Mouse (Mus musculus): ENCODE measurements around the gene Padi6.

The Padi6 gene

DNA sequence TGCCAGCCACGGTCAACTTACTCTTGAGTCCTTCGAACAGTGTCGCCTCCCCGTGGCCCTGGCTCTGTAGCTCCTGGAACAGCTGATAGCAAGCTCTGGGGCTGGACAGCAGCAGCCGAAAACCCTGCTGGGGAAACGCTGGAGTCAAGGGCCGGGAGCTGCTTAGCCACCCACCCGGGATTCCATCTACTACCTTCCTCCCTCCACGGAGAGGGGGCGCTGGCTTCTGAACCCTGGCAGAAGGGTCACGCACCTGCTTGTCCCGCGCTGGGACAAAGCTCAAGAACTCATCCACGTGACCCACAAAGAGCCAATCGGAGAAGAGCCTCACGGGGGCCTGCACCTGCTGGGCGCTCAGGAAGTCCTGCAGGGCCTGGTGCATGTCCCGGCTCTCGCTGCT is 7.9 kb upstream of the Padi6 start:
- DNase-seq (ENCODE audit: low spot score) = peak; percentile 19

DNA sequence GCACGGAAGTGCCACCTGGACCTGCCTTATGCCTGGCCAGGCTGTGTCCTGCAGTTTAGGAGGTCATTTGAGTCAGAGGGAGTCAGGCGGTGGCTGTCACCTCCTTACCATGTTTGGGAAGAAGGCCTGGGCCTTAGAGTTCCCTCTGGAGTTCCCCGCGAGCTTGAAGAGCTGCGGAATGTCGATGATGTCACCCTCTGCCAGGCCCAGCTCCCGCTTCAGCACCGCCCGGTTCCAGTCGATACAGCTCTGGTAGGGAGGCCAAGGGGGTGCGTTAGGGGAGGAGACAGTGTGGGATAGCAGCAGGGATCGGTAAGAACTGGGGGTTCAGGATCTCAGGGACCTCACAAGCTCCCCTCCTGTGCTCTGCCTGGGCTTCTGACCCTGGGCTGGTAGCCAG is 5.5 kb upstream of the Padi6 start:
- DNase-seq (ENCODE audit: low spot score) = no peak

DNA sequence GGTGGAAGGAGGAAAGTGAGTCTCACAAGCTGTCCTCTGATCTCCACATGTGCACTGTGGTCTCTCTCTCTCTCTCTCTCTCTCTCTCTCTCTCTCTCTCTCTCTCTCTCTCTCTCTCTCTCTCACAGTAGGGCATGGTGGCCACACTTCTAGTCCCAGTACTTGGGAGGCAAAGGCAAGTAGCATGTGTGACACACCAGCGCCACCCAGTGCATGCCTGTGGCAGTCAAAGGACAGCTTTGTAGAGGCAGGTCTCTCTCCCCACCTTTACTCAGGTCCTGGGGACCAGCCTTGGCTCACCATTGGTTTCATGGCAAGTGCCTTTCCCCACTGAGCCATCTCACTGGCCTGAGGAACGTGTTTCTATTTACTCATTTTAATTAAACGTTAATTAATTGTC is 2.2 kb upstream of the Padi6 start:
- peak; percentile 38 for DNase-seq (ENCODE audit: low spot score)

DNA sequence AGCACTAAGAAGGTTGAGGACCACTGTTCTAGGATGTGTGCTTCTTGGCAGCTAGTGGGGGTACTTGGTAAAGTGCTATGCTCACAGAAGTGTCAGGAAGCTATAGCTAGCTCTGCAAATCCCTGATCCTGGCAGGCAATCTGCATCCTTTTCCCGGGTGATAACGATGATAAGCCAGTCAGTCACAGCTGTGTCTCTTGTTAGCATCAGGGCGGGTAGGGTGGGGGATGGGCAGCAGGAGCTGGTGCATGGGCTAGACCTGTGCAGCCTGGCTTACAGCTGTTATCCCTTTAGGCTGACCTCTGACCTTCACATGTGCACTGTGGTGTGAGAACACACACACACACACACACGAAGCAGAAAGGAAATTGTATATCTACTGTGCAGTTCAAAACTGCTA is 643 bp upstream of the Padi6 start:
- DNase-seq (ENCODE audit: low spot score) = no peak

DNA sequence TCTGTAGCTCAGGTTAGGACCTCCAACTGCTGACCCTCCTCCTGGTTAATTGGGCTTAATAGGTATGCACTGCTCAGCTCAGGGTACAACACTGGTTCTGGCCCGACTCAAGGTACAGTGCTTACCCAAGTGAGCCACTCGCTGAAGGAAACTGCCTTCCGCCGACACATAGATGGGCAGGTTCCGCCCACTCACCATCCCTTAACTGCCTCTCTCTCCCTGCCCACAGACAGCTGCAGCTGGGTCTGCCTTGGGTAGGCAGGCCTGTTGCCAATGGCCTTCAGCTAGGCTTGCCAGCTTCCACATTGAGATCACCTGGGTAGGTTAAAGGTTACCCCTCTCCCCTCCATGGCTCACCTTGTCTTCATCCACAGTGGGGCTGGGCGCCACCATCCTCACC is 1.0 kb downstream of the Padi6 start:
- DNase-seq (ENCODE audit: low spot score) = no peak

DNA sequence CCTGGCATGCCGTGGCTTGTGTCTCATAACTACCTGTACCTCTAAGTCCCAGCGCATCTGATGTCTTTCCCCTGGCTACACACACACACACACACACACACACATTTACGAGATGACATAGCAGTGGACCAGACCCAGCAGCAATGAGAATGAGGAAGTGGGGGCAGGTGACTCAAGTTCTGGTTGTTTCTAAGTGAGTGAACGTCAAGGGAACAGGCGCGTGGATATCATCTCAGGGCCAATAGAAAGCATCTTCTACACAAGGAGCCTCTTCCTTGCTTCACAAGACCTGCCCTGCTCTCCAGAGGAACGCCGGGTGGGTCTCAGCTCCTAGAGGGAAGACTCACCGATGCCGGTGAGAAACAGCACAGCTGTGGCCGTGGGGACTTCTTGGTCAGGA is 1.8 kb downstream of the Padi6 start:
- DNase-seq (ENCODE audit: low spot score) = no peak

DNA sequence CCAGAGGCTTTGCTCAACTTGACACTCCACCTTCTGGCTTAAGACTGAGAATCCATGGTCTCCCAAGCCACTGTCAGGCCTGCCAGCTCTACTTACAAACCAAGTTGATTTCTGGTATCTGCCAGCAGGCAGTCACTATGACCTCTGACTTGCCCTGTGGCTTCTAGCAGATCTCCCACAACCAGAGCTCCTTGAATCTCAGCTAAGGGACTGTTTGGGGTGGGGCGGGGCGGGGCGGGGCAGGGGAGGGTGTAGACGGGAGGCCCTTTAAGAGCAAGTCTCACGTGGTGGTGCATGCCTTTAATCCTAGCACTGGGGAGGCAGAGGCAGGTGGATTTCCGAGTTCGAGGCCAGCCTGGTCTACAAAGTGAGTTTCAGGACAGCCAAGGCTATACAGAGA is 9.6 kb downstream of the Padi6 start:
- DNase-seq (ENCODE audit: low spot score) = no peak

DNA sequence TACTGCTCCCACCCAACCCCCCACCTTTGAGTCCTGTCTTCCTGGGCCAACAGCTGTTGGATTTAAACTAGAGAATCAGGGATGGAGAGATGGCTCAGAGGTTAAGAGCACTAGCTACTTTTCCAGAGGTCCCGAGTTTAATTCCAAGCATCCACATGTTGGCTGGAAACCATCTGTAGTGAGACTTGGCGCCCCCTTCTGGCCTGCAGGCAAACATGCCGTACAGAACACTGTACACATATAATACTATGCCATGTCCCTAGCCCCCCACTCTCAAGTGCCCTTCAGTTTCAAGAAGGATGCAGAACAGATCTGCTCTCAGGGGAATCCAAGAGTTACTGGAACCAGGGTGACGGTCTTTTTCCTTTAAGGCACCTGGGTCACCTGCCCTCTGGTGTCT is 10.8 kb downstream of the Padi6 start:
- DNase-seq (ENCODE audit: low spot score) = no peak

DNA sequence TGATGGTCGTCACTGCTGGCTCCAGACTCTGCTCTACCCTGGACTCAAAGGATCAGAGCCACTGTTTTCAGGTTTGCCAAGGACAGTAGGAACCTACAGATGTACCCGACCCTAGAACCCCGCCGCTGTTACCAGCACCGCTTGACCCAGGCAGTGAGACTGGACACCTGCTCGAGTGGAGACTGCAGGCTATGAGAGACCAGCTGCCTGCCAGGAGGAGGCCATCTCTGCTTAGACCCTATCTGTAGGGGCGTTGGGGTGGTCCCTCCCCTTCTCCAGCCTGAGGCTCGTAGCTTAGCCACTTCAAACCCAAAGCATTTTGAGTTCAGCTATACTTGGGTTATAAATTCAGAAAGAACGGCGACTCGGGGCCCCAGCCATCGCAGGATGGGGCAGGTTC is 15.5 kb downstream of the Padi6 start:
- no peak for DNase-seq (ENCODE audit: low spot score)

DNA sequence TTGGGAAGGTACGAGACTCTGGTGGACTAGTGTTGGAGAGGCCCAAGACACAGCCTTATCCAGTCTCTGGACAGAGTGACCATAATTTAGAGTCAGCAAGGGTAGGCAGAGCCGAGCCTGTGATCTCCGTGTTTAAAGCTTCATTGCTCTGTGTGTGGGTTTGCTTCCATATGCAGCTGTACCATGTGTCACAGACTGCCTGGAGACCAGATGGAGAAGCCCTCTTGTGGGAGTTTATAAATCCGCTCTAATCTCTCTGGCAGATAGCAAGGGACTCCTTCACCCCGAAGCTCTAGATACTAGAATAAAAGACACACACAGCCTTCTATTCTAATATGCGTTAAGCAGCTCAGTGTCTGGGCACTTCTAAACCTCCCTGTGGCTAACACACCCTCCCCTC is 17.7 kb downstream of the Padi6 start:
- DNase-seq (ENCODE audit: low spot score) = no peak

DNA sequence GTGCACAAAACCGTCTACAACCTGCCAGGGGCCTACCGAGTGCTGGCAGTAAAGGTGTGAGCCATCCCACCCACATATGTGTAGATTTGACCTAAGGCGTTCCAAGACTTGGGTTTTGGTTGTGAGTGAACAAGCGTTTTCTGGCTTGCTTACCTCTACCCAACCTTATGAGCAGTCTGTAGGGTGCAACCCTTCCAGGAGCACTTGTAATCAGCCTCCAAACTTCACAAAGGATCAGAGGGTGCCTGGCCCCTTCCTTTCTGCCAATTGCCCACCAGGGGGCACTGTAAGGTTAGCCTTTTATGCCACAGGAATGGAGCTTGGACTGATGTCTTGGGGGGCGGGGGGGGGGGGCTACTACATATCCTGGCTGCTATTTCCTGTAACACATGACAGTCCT is 18.6 kb downstream of the Padi6 start:
- DNase-seq (ENCODE audit: low spot score) = no peak

DNA sequence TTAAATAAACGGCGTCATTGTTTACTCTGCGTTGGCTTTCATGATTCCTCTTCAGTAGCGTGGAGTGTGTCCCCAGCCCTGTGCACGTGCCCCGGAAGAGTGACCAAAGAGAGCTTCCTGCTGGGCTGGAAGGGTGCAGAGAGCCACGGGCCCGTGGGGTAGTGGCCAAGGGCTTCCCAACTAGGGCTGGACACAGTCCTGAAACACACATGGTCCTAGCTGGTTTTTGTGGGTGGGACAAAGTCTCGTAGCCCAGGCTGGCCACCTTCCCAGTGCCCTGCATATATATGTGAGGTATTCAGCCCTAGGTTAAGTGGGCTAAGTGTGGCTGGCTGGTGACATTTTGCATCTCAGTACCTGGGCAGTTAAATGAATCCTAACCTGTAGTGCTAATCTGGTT is 19.3 kb downstream of the Padi6 start:
- no peak for DNase-seq (ENCODE audit: low spot score)

DNA sequence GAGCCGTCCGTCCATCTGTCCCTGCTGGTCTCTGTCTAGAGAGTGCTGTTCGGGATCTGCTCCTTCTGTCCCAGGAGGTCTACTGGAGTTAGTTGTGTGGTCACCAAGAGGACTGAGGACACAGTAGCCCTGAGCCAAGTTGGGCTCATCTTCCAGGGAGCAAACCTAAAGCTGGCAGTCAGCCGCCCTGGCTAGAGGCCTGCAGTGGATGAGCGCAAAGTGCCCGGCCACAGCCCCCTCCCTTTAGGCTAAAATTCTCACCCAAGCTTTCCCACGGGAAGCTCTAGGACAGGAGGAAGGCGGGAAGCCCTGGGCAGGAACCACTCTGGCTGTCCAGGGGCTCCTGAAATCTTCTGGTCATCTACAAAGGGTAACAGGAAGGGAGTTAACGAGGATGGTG is 19.7 kb downstream of the Padi6 start:
- DNase-seq (ENCODE audit: low spot score) = no peak

DNA sequence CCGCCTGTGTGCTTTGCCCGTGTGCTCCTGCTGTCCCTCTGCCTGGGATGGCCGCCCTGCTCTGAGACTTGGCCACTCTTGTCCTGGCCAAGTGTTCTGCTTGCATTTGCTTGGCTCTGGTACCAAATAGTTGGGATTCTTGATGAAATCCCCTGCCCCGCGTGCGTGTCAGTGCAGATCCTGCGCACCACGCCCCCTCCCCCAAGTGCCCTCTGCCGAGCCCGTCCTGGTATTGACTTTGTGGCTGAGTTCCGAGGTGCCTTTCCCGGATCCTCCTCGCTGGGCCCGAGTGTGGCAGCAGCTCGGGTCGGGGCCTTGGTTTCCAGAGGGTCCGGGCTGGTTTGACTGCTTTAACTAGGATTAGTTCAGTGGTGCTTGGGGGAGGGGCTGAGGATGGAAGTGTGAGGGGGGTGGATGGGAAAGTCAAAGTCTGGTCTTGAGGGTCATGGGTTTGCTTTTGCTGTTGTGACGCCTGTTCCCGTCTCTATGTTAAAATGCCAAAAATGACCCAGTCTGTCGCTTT is 20.4 kb downstream of the Padi6 start:
- no peak for DNase-seq (ENCODE audit: low spot score)

DNA sequence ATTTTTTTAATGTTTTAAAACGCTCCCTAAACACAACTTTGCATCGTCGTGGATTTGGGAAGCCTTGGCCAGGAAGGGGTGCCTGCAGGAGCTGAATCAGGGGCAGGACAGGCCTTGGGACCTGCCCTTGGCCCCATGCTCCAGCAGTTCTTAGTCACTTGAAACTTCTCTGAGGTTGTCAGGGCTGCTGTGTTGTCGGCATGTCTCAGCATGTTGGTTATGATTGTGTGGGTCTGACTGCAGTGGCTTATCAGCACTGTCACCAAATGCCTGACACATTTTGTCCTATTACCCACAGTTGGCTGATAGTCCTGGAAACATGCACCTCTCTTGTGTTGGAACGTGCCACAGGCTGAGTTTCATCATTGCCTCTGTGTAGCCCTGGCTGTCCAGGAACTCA is 22.4 kb downstream of the Padi6 start:
- DNase-seq (ENCODE audit: low spot score) = no peak

DNA sequence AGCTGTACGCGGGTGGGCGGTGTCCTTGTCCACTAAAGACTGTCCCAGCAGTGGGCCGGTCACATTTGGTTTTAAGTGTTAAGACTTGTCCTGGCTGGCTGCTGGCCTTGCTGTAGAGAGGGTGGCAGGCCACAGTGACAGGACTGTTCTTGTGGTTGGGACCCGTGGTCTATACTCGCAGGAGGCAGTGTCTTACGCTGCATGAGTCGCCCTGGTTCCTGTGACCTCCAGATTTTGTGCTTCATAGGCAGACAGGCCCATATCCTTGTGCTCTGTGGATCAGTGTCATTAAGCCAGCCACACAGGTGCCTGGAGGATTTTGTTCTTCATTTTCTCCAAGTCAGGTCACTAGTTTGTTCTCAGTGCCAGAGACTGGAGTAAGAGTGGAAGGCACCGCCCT is 24.0 kb downstream of the Padi6 start:
- DNase-seq (ENCODE audit: low spot score) = no peak

DNA sequence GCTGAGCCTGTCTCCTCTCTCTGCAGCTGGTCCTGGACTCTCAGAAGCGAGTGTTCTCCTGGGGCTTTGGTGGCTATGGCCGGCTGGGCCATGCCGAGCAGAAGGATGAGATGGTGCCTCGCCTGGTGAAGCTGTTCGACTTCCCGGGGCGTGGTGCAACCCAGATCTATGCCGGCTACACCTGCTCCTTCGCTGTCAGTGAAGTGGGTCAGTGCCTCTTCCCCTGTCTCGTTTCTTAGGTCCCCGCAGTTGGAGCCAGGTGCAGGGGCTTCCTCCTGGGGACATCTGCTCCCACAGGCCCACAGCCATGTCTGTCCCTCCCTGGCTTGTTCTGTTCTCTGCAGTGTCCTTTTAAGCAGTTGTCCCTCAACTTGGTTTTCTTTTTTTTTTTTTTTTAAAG is 25.4 kb downstream of the Padi6 start:
- DNase-seq (ENCODE audit: low spot score) = no peak

DNA sequence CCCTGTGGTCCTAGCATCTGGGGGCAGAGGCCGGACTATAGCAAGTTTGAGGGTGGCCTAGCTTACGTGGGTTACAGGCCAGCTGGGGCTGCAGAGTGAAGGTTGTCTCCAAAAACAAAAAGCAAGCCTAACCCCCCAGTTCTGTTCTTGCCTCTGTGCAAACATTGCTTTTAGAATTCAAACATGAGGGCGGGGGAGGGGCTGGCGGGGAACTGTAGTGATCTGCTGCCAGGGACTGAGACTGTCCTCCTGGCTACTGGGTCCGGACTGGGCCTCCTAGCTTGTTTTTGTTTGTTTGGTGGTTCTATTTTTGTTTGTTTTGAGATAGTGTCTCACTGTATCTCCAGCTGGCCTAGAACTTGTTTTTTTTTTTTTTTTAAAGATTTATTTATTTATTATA is 27.9 kb downstream of the Padi6 start:
- DNase-seq (ENCODE audit: low spot score) = no peak

DNA sequence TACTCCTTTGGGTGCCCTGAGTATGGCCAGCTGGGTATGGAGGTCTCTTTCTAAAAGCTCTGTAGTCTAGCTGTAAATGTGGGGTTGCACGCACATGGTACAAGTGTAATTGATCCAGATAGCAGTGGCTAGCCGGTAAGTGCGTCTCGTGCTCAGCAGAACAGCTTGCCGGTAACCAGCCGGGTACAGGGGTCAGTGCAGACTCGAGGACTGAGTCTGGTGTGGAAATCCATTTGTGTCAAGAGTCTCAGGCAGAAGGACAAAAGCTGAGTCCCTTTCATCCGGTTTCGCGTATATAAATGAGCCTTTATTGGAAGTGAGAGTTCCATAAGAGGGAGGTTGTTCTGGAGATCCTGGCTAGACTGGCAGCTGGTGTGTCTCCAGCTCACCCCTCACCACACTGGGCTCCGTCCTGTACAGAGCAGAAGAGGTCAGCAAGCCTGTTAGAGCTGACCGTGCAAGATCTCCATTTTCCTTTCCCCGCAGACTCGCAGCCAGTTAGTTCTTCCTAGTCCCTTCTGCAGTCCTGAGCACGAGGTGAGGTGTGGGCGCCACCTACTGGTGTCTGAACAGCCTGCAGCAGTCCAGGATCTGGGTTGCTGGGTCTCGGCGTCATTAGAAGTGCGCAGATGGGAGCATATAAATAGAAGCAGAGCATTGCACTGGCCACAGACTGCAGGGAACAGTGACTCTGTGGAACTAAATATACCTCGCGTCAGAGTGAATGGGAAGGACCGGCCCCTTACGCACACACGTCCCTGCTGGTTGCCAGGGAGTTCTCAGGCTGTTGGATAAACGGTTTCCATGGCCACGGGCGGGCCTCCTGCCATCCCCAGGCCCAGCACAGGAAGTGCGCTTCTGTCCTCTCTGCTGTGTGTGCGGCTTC is 28.7 kb downstream of the Padi6 start:
- DNase-seq (ENCODE audit: low spot score) = peak; percentile 85

DNA sequence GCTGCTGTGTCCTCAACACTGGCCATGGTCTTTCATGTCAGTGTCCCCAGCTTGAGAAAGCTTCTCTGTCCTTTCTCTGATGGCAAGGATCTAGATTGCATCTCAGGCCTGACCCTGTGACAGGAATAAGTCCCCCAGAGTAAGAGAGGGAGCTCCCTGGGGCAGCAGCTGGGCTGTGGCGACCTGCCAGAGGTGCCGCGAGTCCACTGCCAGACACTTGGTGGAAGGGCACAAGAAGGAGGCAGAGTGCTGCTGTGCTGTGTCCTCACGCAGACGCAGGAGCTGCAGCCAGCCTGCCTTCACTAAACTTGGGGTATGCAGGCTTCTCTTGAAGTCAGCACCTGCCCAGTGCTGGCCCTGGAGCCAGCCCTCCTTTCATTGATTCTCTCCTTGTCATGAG is 31.1 kb downstream of the Padi6 start:
- no peak for DNase-seq (ENCODE audit: low spot score)

DNA sequence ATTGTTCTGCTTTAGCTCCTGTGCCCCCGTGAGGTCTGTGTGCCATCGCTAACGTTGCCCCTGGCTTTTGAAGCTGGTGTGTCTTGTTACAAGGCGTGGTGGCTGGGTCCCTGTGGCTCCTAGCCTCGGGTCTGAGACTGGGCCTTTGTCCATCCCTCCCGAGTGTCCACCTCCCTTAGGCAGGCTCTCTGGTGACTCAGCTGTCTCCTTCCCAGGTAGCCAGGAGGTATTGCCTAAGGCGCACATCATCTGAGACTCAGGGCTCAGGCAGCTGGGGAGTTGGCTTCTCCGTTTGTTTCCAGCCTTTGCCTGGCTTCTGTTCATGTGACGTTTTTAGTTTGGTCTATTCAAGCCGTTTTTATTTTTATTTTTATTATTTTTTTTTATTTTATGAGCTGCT is 31.7 kb downstream of the Padi6 start:
- DNase-seq (ENCODE audit: low spot score) = no peak

DNA sequence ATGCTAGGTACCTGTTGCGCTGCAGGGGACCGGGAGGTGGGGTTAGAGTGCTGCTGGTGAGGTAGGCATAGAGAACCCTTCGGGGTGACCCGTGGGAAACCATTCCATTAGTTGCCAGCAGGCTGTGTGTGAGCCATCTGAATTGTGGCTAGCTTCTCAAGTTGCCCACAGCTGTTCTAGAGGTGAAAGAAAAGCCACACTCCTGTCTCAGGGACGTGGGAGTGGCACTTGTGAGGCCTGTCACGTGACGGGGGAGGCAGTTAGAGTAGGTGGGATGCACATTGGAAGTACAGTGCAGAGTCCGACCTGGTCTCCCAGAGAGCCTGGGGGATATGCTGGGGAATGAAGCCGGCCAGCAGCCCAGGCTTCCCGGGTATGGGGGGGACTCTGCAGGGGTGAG is 32.8 kb downstream of the Padi6 start:
- DNase-seq (ENCODE audit: low spot score) = no peak

DNA sequence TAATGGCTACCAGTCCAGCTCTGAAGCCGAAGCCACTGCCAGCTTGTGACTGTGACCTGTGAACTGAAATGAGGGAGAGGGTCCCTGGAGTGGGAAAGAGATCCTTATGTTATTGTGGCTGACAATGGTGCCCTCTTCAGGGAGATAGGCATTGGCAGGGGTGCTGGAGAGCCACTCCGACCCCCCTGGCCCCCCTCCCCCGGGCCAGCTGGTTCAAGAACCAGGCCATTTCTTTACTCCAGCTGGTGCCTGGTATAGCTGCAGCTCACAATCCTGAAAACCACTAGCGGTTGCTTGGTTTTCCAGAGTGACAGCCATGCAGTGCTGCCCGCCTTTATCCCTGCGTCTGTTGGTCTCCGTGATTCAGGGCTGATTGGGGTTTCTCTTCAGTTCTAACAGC is 33.3 kb downstream of the Padi6 start:
- DNase-seq (ENCODE audit: low spot score) = no peak

DNA sequence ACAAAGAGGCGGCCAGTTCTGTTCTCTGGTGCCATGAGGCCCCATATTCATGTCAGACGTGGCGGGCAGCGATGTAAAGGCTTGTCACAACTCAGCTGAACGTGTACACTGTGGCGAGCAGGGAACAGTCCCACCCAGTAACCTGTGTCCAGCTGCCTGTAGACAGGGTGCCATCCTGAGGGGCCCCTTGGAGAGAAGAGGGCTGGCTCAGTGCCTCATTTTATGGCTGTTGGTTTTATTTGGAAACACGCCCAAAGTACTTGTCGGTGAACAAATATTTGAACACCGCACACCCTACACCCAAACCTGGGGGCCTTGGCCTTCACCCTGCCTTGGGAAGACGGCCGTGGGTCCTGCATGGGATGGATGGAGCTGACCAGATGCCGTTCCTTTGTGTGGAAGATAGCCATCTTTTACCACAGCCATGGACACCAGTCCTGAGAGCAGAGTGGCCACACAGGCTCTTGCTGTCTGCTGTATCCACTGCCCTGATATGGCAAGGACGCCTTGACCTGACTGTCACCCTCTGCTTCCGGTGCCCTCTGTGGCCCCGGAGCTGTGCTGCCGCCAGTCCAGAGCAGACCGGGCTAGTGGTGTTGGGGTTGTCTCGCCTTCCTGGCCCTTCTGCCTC is 34.0 kb downstream of the Padi6 start:
- DNase-seq (ENCODE audit: low spot score) = no peak
